Mouse (Mus musculus) thymus, adult 2 months (tissue): ENCODE results near the gene Fam166b.

ENCODE experiments used
- CTCF ChIP-seq: fragments of 200-500 bp; IDR thresholded peaks from 2 replicates; pipeline ENCODE4 v1.5.1; 2012; ENCODE audit warnings: mild to moderate bottlenecking, control low read depth, low read length, moderate library complexity, borderline replicate concordance; ENCODE audit not compliant: control insufficient read depth, poor library complexity, insufficient read depth; ENCODE audit errors: extremely low read depth
- POLR2A ChIP-seq: fragments of 200-500 bp; IDR thresholded peaks from 2 replicates; pipeline ENCODE4 v1.6.1; 2012; ENCODE audit warnings: mild to moderate bottlenecking, low read length, control low read depth, moderate library complexity; ENCODE audit not compliant: control insufficient read depth, poor library complexity, insufficient read depth; ENCODE audit errors: extremely low read depth

GRCm38 (mm10) chr4:43425648-43426380, 3.1 kb downstream of the Fam166b start:
- TF ChIP-seq CTCF (no peak), POLR2A (no peak)
